Mouse (Mus musculus) NIH3T3 (cell line): ENCODE measurements around the gene Sema6d.

Experiments
- DNase-seq: peaks from one replicate; pipeline ENCODE4 v3.0.0-alpha.2; 2012; ENCODE audit warnings: low read depth

The Sema6d gene

DNA sequence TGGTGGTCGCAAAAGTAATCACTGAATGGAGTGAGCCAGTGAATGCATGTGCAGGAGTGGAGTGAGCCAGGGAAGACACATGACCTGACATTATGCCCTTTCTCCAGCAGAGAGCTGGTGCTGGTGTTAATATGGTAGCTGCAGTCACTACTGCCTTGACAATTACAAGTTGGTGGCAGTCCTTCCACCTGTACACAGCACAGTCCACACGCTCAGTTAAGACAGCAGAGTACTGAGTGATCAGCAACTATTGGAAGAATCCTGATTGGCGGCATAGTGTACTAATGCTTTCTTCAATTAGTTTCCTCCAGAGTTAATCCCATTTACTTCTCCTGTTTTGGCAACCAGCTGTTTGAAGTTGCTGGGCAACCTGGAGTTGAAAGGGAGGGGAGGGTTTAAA, 81.9 kb downstream of the Sema6d start:
- no peak for DNase-seq

- no peak for DNase-seq
Measured at GRCm38 (mm10) chr2:124176265-124176664, 86.5 kb downstream of the Sema6d start.

GRCm38 (mm10) chr2:124176711-124177169, 87.0 kb downstream of the Sema6d start:
- no peak for DNase-seq

DNA sequence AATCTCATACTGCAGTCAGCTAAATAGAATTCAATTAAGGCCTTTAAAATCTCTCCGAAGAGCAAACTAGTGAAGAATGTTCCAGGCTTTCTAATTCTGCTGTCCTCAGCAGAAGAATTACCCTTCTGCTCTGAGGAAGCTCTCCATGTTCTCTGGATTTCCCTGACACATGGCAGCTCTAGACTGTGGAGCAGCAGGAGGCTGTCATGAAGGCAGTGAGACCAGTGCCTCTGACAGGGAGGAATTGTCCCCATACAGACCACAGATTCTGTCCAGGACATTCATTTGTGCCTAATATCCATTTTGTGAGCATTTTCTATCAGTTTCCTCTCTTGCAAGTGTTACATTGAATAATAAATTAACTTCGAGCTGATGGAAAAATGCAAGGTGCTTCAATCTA, 99.5 kb downstream of the Sema6d start:
- no peak for DNase-seq

- no peak for DNase-seq
Measured at GRCm38 (mm10) chr2:124194041-124194440, 104.3 kb downstream of the Sema6d start.

DNA sequence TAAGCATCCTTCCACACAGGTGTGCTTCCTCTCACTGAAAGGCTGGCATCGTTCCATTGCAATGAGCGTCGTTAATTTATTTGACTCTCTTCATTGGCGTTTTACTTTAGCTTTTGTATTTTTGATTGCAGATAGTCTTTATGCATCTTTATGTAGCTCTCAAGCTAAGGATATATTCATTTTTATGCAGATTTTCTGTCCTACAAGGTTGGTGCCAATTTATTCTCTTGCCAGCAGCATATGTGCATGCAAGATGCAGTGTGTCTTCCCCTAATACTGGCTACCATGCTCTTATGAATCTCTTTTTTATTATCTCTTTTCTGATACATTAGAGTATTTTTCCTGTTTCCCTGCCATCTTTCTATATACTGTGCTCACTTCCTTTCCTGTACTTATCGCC, 111.7 kb downstream of the Sema6d start:
- DNase-seq, result no peak

GRCm38 (mm10) chr2:124202475-124202990, 112.8 kb downstream of the Sema6d start:
- no peak for DNase-seq

GRCm38 (mm10) chr2:124205811-124206210, 116.0 kb downstream of the Sema6d start:
- no peak for DNase-seq

- DNase-seq, result no peak
Measured at GRCm38 (mm10) chr2:124208251-124208650, 118.5 kb downstream of the Sema6d start.

- no peak for DNase-seq
Measured at GRCm38 (mm10) chr2:124223559-124223958, 133.8 kb downstream of the Sema6d start.

- DNase-seq, result no peak
Measured at GRCm38 (mm10) chr2:124224328-124224727, 134.6 kb downstream of the Sema6d start.

- DNase-seq, result no peak
Measured at GRCm38 (mm10) chr2:124234636-124235221, 145.0 kb downstream of the Sema6d start.

DNA sequence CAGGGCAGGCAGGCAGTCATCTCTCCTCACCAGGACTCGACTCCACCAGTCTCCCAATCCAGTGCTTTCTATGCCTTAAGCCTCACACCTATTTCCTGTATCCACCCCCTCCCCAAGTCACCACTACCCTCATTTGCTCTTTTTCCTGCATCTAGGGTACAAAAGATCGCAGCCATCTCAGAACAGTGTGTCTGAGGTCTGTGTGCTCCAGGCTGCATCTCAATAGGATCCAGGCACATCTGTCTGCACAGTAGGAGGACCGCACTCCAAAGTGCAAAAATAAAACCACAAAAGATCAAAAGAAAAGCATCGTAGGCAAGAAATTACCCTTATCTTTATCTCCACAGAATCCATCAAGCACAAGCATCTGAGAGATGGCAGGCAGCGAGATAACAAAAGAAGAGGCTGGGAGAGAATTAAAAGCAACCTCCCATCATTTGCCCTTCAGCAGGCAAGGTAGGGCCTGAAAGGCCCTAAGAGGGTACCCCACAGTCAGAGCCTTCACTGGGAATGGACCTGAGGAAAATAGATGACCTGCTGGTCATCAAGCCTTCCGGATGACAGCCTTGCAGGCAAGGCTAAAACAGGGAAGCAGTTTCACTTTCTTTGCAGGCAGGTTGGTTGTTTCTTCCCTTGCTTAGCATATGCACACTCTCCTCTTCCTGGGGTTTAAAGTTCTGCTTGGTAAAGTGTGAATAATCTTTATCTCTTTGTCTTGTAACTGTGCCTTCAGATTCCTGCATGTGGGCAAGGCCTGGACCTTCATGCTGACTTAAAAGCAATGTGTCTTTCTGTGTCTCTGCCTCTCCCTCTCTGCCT, 145.7 kb downstream of the Sema6d start:
- DNase-seq, result no peak

DNA sequence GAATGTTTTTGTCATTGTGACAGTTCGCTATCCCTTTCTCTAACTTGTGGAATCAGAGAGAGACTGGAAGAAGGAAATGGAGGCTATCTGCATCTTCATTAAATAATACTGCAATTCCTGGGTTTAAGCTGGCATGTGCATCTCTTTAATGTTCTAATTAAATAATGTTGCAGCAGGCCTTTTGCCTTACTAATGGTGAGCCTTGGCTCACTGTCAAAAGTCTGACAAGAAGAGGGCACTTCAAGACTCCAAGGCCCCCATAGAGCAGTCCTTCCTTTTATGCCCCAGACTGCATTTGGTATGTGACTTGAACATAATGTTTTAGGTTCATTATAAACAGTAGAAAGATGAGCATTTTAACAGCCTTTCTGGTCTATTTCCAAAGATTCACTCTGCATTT, 147.1 kb downstream of the Sema6d start:
- DNase-seq, result no peak

DNA sequence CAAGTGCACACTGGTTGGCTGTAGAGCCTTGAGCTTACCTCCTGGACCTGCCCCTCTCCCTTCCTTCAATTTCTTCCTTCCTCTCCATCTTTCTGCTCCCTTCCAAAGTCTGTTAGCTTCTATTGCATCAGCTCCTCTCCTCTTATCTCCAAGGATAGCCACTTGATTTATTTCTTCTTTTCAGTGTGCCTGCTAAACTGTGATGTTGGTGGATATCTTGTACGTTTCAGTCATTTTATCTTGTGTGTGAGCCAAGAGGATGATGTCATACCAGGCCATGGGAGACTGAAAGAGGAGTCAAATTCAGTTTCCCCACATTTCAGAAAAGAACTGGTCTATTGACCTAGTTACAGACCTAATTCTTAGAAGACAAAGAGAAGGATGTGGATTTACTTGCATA, 153.8 kb downstream of the Sema6d start:
- no peak for DNase-seq

DNA sequence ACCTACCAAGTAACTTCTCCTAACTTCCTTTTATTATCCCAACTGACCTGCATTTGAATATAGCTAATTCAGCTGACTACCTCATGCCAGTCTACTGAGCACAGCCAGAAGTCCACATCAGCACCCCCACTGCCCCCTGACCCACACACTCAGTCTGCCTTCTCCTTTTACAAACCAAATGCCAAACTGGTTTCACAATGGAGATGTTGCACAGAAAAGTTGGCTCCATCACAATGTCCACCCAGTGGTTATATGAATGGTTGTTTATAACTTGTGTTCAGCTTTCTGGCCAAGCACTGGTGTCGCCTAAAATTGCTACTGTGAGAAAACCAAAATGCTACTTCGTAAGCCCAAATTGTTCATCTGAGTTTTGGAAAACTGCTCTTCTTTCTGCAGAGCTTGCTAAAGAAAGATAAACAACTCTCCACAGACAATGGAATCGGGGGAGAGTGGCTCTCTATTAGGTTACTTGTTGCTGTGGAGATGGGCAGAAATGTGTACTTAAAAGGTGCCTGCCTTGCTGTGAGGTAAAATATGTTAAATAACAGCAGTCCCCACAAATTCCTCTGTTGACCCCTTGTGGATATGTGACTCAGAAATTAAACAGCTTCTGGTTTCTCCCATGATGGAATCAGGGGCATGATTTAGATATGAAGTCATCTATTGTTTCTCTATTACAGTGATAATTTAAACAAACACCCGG, 154.9 kb downstream of the Sema6d start:
- DNase-seq, result peak; percentile 26

- DNase-seq, result no peak
Measured at GRCm38 (mm10) chr2:124258108-124258507, 168.3 kb downstream of the Sema6d start.

- no peak for DNase-seq
Measured at GRCm38 (mm10) chr2:124264309-124264708, 174.5 kb downstream of the Sema6d start.

DNA sequence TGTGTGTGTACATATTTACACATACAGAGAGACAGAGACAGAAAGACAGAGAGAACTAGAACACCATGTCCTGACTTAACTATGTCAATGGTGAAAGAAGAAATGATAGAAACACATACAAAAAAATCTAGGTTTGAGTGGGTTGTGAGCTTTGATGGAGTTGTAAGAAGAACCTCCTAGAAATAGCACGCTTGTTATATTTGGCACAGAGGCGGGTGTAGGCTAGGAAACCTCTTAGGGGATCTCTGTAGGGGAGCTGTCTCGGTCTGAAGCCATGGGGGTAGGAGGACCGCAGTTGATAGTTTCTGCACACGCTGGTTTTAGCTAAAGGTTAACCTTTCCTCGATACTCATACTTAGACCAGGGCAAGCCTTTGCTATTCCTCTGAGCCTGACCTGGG, 181.4 kb downstream of the Sema6d start:
- DNase-seq, result no peak

DNA sequence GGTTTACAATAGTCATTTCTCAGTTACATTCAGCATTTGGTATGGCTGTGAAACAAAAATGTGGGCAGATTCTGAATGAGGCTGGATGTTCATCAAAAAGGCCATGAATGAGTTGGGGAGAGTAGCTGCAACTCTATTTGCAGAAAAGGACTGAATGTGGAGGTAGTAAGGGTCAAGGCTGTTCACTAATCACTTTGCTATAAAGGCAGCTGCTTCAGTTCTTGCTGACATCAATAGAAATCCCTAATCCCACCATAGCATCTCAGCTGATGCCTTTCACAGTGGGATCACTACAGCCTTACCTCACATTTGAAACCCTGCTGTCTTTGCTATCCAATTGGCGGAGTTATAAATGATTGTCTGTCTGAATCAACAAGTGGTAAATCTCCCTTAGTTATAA, 187.7 kb downstream of the Sema6d start:
- DNase-seq, result no peak

DNA sequence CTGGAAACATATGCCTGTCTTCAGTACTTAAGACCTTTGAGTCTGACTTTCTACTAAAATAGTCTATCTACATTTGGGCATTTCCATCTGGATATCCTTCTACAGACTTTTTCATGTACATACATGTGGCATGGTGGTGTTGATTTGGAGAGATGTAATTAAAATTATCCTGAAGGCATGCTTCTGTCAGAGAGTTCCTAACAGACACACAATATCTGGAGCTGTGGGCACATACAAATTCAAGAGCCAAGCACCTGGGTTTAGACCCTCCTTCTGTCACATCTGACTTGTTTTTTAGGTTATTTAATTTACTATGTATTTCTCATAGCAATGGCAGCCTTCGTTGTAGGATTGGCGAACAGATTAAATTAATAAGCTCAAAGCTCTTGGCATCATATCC, 195.3 kb downstream of the Sema6d start:
- no peak for DNase-seq

DNA sequence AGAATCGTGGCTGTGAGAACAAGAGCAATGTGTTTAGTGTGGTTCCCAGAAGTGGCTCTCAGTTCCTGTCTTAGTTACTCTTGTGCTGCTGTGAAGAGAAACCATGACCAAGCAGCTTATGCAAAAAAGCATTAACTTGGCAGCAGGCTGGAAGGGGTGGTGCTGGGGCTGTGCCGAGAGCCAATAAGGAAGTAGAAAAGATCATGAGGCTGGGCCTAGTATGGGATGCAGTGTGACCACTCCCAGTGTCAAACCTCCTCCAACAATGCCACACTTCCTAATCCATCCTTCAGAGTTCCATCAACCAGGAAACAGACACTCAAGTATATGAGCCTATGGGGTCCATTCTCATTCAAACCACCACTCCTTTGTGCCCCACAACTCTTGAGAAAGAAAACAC, 199.6 kb downstream of the Sema6d start:
- no peak for DNase-seq

DNA sequence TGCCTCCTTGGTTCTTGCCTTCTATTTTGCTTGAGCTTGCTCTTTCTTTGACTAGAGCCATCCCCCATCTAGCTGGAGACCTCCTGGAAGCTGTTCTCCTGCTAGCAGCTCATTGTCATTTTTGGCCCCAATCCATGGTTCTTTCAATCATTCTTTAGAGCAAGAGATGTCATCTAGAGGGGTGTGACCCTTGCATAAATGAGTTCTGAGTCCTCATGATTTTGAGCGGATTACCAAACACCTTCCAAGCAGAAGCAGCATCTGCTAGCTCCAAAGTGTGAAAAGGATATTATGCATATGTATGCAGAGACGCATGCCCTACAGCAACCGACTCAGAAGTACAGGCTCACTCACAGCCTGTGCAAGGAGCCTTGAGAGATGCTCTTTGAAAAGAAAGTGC, 201.4 kb downstream of the Sema6d start:
- DNase-seq, result no peak
